Mouse (Mus musculus): ENCODE results near the gene Rad23a. TPM values are rescaled to one million over a fixed set of nuclear protein-coding genes. Genes with fewer than 3 reads are reported as not detected.

The Rad23a gene
- polyA plus RNA-seq, 1 experiment from 2014 or later = 125 TPM

- H3K36me3 ChIP-seq (ENCODE audit: control insufficient read depth, insufficient read depth, low read length) = no peaks in the 10 kb centered on the region
- no peaks in the 10 kb centered on the region for H3K9me3 ChIP-seq (ENCODE audit: control insufficient read depth, low read length)
- peaks cover 9% of the 10 kb centered on the region; the same call in 1 of the 2 replicates for H3K4me1 ChIP-seq (ENCODE audit: control insufficient read depth, insufficient read depth, low read length)
- peaks cover 92% of the 10 kb centered on the region for H3K27me3 ChIP-seq (ENCODE audit: control insufficient read depth, insufficient read depth, low read length)
- no peak overlapping the region for H3K9ac ChIP-seq (ENCODE audit: low read depth, low read length)
- no peak for ATAC-seq (ENCODE audit: low FRiP score, low TSS enrichment)
- no peak overlapping the region for H3K4me2 ChIP-seq (replicated peaks; ENCODE audit: low read depth, low read length)
- 19% methylated on average over 11 of the region's 11 CpGs for WGBS
- H3K27ac ChIP-seq (ENCODE audit: low read depth, low read length) = no peak overlapping the region
- H3K4me3 ChIP-seq (ENCODE audit: low read length) = no peak overlapping the region
Observed at GRCm38 (mm10) chr8:84788896-84789295, 51.6 kb downstream of the Rad23a start.

GRCm38 (mm10) chr8:84787523-84788302 lies 52.8 kb downstream of the Rad23a start:
- Histone ChIP-seq H3K9ac (ENCODE audit: low read depth, low read length) (no peak overlapping the region), H3K4me1 (ENCODE audit: control insufficient read depth, insufficient read depth, low read length) (peaks cover 8% of the 10 kb centered on the region; the same call in 1 of the 2 replicates), H3K4me3 (ENCODE audit: low read length) (no peak overlapping the region), H3K36me3 (ENCODE audit: control insufficient read depth, insufficient read depth, low read length) (no peaks in the 10 kb centered on the region), H3K27ac (ENCODE audit: low read depth, low read length) (no peak overlapping the region), H3K27me3 (ENCODE audit: control insufficient read depth, insufficient read depth, low read length) (peaks cover 92% of the 10 kb centered on the region), H3K9me3 (ENCODE audit: control insufficient read depth, low read length) (no peaks in the 10 kb centered on the region), H3K4me2 (replicated peaks; ENCODE audit: low read depth, low read length) (no peak overlapping the region)
- ATAC-seq (ENCODE audit: low FRiP score, low TSS enrichment) = no peak
- WGBS = 7% methylated on average over 14 of the region's 14 CpGs

GRCm38 (mm10) chr8:84786801-84787467 lies 53.5 kb downstream of the Rad23a start:
- Histone ChIP-seq H3K9me3 (ENCODE audit: control insufficient read depth, low read length) (no peaks in the 10 kb centered on the region), H3K27ac (ENCODE audit: low read depth, low read length) (no peak overlapping the region), H3K4me3 (ENCODE audit: low read length) (peak overlapping the region; percentile 18; the same call in 1 of the 2 replicates), H3K36me3 (ENCODE audit: control insufficient read depth, insufficient read depth, low read length) (no peaks in the 10 kb centered on the region), H3K27me3 (ENCODE audit: control insufficient read depth, insufficient read depth, low read length) (peaks cover 97% of the 10 kb centered on the region), H3K4me2 (replicated peaks; ENCODE audit: low read depth, low read length) (no peak overlapping the region), H3K9ac (ENCODE audit: low read depth, low read length) (no peak overlapping the region), H3K4me1 (ENCODE audit: control insufficient read depth, insufficient read depth, low read length) (peaks cover 8% of the 10 kb centered on the region; the same call in 1 of the 2 replicates)
- WGBS = 12% methylated on average over 11 of the region's 11 CpGs
- no peak for ATAC-seq (ENCODE audit: low FRiP score, low TSS enrichment)

- ATAC-seq (ENCODE audit: low FRiP score, low TSS enrichment) = peak; percentile 34; the same call in 1 of the 2 replicates
- H3K27me3 ChIP-seq (ENCODE audit: control insufficient read depth, insufficient read depth, low read length) = peaks cover 98% of the 10 kb centered on the region
- no peak overlapping the region for H3K27ac ChIP-seq (ENCODE audit: low read depth, low read length)
- WGBS = 1% methylated on average over 38 of the region's 38 CpGs
- H3K9ac ChIP-seq (ENCODE audit: low read depth, low read length) = no peak overlapping the region
- peak overlapping the region; percentile 18; the same call in 1 of the 2 replicates for H3K4me3 ChIP-seq (ENCODE audit: low read length)
- H3K4me1 ChIP-seq (ENCODE audit: control insufficient read depth, insufficient read depth, low read length) = peaks cover 8% of the 10 kb centered on the region; the same call in 1 of the 2 replicates
- no peaks in the 10 kb centered on the region for H3K9me3 ChIP-seq (ENCODE audit: control insufficient read depth, low read length)
- no peaks in the 10 kb centered on the region for H3K36me3 ChIP-seq (ENCODE audit: control insufficient read depth, insufficient read depth, low read length)
- H3K4me2 ChIP-seq (replicated peaks; ENCODE audit: low read depth, low read length) = no peak overlapping the region
Observed at GRCm38 (mm10) chr8:84785756-84786677, 54.4 kb downstream of the Rad23a start.

GRCm38 (mm10) chr8:84785506-84785755 lies 55.0 kb downstream of the Rad23a start:
- peaks cover 8% of the 10 kb centered on the region; the same call in 1 of the 2 replicates for H3K4me1 ChIP-seq (ENCODE audit: control insufficient read depth, insufficient read depth, low read length)

GRCm38 (mm10) chr8:84784681-84785505 lies 55.6 kb downstream of the Rad23a start:
- Histone ChIP-seq H3K27me3 (ENCODE audit: control insufficient read depth, insufficient read depth, low read length) (peaks cover 98% of the 10 kb centered on the region), H3K4me1 (ENCODE audit: control insufficient read depth, insufficient read depth, low read length) (peaks cover 8% of the 10 kb centered on the region; the same call in 1 of the 2 replicates), H3K4me2 (replicated peaks; ENCODE audit: low read depth, low read length) (no peak overlapping the region), H3K4me3 (ENCODE audit: low read length) (no peak overlapping the region), H3K9me3 (ENCODE audit: control insufficient read depth, low read length) (no peaks in the 10 kb centered on the region), H3K36me3 (ENCODE audit: control insufficient read depth, insufficient read depth, low read length) (no peaks in the 10 kb centered on the region), H3K27ac (ENCODE audit: low read depth, low read length) (no peak overlapping the region), H3K9ac (ENCODE audit: low read depth, low read length) (no peak overlapping the region)
- WGBS = 1% methylated on average over 48 of the region's 48 CpGs
- no peak for ATAC-seq (ENCODE audit: low FRiP score, low TSS enrichment)

More at GRCm38 (mm10) chr8:84785506-84785755, 55.0 kb downstream of the Rad23a start:
- no peak for ATAC-seq (ENCODE audit: low FRiP score, low TSS enrichment)
- H3K36me3 ChIP-seq (ENCODE audit: control insufficient read depth, insufficient read depth, low read length) = no peaks in the 10 kb centered on the region
- no peak overlapping the region for H3K27ac ChIP-seq (ENCODE audit: low read depth, low read length)
- no peak overlapping the region for H3K4me3 ChIP-seq (ENCODE audit: low read length)
- no peak overlapping the region for H3K9ac ChIP-seq (ENCODE audit: low read depth, low read length)
- peaks cover 99% of the 10 kb centered on the region for H3K27me3 ChIP-seq (ENCODE audit: control insufficient read depth, insufficient read depth, low read length)
- no peak overlapping the region for H3K4me2 ChIP-seq (replicated peaks; ENCODE audit: low read depth, low read length)
- H3K9me3 ChIP-seq (ENCODE audit: control insufficient read depth, low read length) = no peaks in the 10 kb centered on the region
- 3% methylated on average over 11 of the region's 11 CpGs for WGBS

All from kidney, embryonic 14.5 days (tissue).